ENCODE assay signal across 25 mouse cellular contexts in genomic region chr2:29500601-29501350, GRCm38 (mm10).
"Had no signal": no experiment of that assay in that cellular context is flagged by ENCODE, and none has a peak within 500 bp of the region (broad histone marks: within the 10 kb centered on the region; RNA-seq: fewer than 3 reads in every experiment).

No protein-coding gene starts in this region.

- H3K4me1 ChIP-seq: intestine, embryonic 15.5 days; limb, embryonic 13.5 days; limb, embryonic 15.5 days; liver, embryonic 12.5 days had no signal

- DNase-seq: gastrocnemius, adult 2 months; gastrocnemius, postnatal 10 days; gastrocnemius, postnatal 25 days; heart, adult 18-20 months; heart, postnatal 10 days; heart, postnatal 4 days; kidney, adult 18-20 months; kidney, adult 8-10 months; kidney, postnatal 10 days; kidney, postnatal 36 days; layer of hippocampus, postnatal 36 days; left cerebral cortex, postnatal 4 days had no signal

- ATAC-seq: hindbrain, embryonic 16.5 days; inflammation-experienced regulatory T-cells, adult 6 months; intestine, embryonic 15.5 days; intestine, postnatal 0 days; liver, embryonic 12.5 days had no signal

- H3K27me3 ChIP-seq: heart, embryonic 12.5 days; hindbrain, embryonic 12.5 days; intestine, embryonic 15.5 days; limb, embryonic 13.5 days; limb, embryonic 15.5 days; liver, embryonic 12.5 days had no signal

- H3K4me3 ChIP-seq: gastrocnemius, adult 2 months; heart, embryonic 10.5 days; heart, embryonic 12.5 days; hindbrain, embryonic 10.5 days; hindbrain, embryonic 12.5 days; intestine, embryonic 15.5 days; limb, embryonic 13.5 days; limb, embryonic 15.5 days; liver, embryonic 12.5 days had no signal

- H3K36me3 ChIP-seq: heart, embryonic 10.5 days; intestine, embryonic 15.5 days had no signal

- H3K27ac ChIP-seq: gastrocnemius, adult 2 months; heart, embryonic 10.5 days; hindbrain, embryonic 12.5 days; hindbrain, embryonic 14.5 days; intestine, embryonic 15.5 days; limb, embryonic 13.5 days; limb, embryonic 15.5 days; liver, embryonic 12.5 days; liver, embryonic 14.5 days had no signal

- H3K4me2 ChIP-seq: heart, embryonic 12.5 days; hindbrain, embryonic 12.5 days; hindbrain, embryonic 14.5 days; intestine, embryonic 15.5 days; limb, embryonic 13.5 days; limb, embryonic 15.5 days; liver, embryonic 12.5 days had no signal

- H3K9ac ChIP-seq: heart, embryonic 12.5 days; hindbrain, embryonic 12.5 days; hindbrain, embryonic 14.5 days; intestine, embryonic 15.5 days; limb, embryonic 13.5 days; limb, embryonic 15.5 days; liver, embryonic 12.5 days; liver, embryonic 14.5 days had no signal

- H3K9me3 ChIP-seq: heart, embryonic 10.5 days; heart, embryonic 12.5 days; hindbrain, embryonic 10.5 days; hindbrain, embryonic 12.5 days; intestine, embryonic 15.5 days; limb, embryonic 13.5 days; limb, embryonic 15.5 days; liver, embryonic 12.5 days had no signal
